Mouse (Mus musculus) frontal cortex, postnatal 36 days (tissue): Measurements from ENCODE around the gene Hadhb.

Experiments used
- DNase-seq, 2 experiments: peaks; one replicate each; pipeline ENCODE4 v3.0.0; 2022; ENCODE audit warnings: low spot score in 2 of 2

Hadhb gene

DNA sequence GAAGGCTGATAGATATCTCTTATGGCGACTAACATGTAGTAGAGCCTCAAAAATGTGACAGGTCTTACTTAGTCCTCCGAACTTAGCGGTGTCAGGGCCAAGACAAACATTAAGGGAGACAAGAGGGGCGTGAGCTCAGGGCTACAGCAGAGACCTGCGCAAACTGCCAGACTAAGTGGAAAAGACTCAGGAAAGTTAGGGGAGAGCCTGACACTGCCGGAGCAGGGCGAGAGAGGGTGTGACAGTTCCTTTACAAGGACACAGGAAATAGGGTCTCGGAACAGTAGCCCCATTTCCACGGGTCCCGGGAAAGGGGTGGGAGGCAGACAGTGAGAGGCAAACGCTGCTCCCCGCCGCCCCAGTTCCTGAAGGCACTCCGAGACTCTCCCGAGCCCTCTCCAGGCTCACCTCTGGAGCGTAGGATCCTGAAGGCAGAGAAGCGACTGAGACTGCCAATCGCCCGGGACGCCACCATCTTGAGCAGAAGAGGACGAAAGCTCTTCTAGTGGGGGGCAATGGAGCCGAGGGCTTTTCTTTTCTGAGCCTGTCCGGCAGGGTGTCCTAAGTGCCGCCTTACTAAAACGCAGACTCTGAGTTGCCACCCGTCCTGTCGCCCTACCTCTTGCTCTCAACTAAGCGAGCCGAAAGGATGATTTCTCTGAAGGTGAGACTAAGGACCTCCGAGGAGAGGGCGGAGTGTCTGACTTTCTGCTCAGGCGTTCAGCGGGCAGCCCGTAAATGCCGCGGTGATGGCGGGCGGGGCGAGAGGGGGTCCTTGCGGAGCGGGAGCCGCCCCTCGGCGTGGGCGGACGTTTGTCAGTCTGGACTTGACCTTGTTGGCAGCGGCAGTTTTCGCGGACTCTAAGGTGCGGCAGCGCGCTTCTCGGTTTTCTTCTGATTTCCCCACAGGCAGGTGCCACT lies at the start of gene Hadhb, which contains the start of gene Hadha:
Gene Hadhb, plus strand, starts transcription at position 775 of the 921 bp plus-strand sequence.
Gene Hadha, minus strand, starts transcription at position 689 of the 921 bp plus-strand sequence.
- DNase-seq, result peak; percentile 93 to 96

DNA sequence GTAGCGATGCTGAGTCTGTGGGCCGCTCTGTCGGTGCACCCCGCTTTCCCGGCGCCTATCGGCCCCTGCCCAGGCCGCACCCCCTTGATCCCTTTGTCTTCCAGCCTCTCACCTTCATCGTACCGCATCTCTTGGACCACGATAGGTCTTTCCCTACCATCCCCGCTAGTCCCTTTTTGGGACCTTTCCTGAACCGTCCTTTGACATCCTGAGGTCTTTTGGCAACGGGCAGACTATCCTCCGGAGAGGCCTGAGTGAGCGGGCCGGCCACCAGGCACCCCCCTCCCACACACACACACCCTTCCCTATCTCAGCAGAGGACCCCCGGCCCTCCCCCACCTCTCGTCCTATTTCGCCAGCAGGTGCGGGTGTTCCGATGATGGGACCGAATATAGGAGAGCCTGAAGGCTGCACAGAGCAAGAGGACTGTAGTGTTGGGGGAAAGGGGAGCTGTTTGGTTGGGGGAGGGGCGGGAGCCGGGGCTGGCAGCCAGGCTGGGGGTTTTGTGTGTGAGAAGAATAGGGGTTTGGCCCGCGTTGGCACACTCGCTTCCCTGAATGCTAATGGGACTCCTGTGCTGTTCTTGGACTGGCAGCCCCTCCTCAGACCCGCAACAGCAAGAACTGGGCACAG lies 49.3 kb upstream of the Hadhb start, which contains the start of gene 3110082J24Rik:
Gene 3110082J24Rik, minus strand, starts transcription at position 419 of the 633 bp plus-strand sequence.
- DNase-seq, result no peak

DNA sequence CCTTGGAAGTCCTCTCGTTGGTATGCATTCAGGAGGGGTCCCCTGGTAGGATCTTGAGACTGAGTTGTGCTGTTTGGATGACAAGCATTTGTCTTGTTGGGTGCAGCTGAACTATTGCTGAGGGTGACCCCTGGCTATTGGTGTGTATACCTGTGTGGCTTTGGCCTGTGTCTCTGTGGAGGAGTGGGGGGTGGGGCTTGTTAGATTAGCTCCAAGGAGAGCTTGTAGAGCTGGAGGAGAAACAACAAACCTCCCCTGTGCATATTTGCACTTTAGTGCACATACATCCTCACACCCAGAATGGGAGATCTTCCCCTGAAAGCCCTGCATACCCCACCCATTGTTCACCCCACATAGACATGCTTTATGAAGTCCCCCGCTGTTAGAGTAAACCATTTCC lies 48.3 kb upstream of the Hadhb start:
- DNase-seq, result no peak

DNA sequence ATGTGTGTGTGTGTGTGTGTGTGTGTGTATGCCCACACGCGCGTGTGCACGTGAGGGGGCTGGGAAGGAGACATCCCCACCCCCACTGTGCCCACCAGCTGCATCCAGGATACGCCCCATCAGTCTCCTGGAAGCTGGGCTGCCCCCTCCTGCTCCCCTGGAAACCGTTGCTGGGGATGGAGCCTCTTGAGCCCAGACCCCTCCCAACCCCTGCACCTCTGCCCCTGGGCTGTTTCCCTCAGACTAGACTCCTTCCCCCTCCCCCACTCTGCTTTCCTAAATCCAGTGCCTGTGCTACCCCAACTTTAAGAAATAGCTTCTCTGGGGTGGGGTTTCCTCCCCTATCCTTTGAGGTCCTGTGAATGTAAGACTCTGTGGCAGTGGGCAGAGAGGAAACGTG lies 47.9 kb upstream of the Hadhb start:
- no peak for DNase-seq

DNA sequence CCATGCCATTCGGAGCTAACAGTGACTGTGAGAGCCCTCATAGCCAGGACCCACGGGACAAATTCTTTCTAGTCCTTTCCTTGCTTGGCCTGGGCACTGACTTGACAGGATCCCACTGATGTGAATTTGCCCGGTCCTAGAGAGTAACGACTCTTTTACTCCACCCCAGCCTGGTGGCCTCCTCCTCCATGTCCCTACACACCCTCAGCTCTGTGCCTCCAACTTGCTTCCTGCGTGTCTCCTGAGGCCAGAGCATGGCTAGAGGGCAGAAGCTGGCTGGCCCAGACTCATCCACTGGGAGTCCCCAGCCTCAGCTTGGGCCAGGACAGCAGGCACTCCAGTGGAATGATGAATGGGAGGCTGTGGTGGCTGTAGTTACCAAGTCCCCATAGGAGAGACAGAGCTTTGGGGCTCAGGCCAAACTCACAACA lies 47.4 kb upstream of the Hadhb start:
- DNase-seq, result no peak

DNA sequence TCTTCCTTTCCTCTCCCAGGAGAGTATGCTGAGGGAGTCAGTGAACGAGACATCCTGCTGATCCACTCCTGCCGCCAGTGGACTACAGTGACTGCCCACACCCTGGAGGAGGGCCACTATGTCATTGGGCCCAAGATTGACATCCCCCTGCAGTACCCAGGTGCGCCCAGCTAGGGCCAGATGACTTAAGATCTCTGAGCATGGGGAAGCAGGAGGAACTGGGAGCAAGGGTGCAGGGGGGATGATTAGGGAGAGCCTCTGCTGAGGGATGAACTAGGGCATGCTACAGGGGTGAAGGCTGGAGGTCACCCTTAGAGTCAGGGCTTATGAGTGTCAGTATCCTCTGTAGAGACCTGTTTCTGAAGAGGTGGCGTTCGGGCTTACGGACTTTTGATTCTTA lies 46.8 kb upstream of the Hadhb start:
- DNase-seq, result no peak

DNA sequence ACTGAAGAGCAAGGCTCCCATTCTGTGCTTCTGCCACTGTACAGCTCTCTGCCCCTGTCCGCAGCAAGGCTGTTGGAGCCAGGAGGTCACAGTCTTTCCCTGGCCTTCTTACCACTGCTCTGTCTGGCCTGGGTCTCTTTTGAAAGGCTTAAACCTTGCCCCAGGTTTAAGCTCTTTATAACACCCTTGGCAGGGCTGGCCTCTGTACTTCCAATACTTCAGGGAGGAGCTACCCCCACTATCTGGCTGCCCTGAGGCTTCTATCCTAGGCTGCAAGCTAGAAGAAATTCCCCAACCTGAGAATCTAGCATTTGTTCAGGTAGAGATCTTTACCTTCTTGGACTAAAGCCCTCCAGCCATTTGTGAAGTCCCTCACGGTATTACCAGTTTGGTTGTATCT lies 45.1 kb upstream of the Hadhb start:
- DNase-seq, result no peak

DNA sequence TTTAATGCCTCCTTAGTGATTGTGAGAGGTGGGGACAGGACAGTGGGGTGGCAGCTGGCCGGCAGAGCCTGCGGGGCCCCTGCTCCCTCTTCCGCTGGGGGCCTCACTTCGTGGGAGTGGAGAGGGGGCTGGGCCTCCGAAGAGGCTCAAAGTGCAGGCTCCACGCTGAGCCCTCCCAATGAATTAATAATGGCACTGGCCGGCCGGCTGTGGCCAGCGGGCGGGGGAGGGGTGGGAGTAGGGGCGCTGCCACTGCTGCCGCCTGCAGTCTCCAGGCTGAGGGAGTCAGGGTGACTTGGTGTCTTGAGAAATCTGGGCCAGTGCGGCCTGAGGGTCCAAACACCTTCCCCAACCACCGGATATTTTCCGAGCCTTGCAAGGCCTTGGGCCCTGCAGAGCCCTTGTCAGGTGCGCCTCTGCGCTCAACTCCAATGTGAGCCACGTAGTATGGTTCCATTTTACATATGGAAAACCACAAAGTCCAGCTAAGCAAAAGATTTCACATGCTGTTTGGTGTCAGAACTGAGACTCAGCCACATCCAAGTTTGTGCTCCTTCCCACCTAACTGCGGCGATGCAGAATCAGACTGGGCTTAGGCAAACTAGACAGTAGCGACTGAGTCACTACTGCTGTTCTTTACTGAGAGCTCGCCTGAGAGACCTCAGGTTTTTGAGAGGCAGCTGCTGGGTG lies 44.5 kb upstream of the Hadhb start:
- DNase-seq, result no peak

DNA sequence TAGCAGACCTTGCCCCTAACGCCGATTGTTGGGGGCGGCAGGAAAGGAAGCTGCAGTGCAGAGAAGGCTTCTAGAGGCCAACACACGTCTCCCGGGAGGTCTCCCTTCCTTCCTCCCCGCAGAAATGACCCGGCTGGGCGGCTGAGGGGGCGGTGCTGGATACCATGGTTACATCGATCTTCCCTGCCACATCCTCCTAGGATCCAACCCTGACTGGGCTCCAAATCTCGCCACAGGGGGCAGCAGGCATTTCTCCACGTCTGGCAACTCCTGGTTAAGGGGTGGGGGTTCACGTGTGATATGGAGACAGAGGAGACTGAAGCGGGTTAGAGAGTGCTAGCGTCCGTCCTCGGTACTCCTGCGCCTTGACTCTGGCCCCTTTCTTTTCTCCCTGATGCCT lies 43.9 kb upstream of the Hadhb start:
- no peak for DNase-seq

DNA sequence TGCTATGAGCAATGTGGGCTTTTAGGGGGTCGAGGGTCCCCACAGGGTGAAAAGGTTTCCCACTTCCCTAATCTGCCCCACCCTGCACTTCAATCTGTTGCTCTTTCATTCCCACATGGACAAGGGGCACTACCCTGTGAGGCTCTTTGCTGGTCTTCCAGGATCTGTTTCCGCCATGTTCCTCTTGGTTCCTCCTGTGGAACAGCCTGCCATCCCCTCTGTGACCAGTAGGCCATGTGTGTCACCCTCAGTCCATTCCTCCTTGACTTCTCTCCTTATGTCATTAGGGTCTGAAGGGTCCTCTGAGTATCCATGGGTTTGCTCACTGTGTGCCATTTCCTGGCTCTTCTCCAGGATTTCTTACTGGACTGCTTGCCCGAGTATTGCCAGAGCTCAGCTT lies 43.3 kb upstream of the Hadhb start:
- DNase-seq, result no peak

DNA sequence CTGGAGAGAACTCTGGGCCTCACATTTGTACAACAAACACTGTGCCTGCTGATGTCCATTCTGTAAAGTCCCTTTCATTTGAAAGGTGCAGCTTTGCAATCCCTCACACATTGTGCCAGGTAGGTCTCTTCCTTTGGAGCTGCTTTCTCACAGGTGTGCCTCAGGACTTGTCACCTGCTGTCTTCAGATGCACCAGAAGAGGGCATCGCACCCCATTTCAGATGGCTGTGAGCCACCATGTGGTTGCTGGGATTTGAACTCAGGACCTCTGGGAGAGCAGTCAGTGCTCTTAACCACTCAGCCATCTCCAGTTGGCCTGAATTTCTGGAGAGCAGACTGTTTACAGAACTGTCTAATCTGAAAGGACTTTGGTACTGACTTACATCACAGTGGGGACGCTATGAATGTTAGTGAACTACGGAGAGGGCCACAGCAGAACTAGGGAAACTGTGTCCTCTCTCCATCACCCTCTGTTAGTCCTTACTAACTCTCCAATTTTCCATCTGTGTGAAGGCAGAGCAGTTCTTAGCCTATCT lies 42.4 kb upstream of the Hadhb start:
- DNase-seq, result no peak

DNA sequence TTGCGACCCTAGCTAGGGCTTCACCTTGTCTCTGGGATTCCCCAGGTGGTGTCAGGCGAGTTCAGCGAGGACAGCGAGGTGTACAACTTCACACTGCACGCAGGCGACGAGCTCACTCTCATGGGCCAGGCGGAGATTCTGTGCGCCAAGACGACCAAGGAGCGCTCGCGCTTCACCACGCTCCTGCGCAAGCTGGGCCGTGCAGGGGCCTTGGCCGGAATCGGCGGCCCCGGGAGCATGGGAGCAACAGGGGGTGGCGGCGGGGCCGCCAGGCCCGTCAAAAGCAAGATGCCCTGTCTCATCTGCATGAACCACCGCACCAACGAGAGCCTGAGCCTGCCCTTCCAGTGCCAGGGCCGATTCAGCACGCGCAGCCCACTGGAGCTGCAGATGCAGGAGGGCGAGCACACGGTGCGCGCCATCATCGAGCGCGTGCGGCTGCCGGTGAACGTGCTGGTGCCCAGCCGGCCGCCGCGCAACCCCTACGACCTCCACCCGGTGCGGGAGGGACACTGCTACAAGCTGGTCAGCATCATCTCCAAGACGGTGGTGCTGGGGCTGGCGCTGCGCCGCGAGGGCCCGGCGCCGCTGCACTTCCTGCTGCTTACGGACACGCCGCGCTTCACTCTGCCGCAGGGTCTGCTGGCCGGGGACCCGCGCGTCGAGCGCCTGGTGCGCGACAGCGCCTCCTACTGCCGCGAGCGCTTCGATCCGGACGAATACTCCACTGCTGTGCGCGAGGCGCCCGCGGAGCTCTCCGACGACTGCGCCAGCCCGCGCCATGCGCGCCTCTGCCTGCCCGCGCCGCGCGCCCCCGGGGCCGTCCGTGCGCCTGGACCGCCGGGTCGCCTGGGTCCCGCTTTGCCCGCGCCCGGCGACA lies 40.9 kb upstream of the Hadhb start:
- DNase-seq, result peak; percentile 58 to 65

DNA sequence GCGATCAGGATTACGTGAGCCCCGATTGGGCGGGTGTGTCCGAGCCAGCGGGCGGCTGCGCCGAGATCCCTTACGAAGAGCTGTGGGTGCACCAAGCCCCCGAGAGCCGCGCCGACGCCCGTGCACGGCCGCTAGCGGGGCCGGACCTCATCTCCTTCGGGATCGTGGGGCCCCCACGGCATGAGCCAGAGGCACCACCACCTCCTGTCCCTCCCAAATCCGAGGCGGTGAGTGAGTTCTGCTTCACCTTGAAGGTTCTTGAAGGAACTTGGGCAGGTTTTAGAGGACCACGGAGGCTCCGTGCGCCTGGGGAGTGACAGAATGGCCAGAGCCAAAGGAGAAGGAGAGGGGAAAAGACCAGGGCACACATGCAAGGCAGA lies 40.3 kb upstream of the Hadhb start:
- no peak for DNase-seq

DNA sequence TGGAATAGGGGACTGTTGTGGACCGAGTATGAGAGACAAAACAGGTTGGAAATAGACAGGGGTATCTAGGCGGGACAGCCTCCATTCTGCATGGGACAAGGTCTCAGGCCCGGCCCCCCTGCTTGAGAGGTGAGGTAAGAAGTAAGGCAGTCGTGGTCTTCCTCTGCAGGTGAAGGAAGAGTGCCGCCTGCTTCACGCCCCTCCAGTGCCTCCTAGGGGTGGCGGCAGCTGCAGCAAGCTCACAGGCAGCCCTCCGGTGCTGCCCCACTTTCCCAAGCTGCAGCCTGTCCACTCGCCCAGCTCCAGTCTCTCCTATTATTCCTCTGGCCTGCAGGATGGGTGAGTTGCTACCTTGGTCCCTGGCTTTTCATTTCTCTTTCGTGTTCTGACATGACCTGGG lies 39.3 kb upstream of the Hadhb start:
- DNase-seq, result no peak

DNA sequence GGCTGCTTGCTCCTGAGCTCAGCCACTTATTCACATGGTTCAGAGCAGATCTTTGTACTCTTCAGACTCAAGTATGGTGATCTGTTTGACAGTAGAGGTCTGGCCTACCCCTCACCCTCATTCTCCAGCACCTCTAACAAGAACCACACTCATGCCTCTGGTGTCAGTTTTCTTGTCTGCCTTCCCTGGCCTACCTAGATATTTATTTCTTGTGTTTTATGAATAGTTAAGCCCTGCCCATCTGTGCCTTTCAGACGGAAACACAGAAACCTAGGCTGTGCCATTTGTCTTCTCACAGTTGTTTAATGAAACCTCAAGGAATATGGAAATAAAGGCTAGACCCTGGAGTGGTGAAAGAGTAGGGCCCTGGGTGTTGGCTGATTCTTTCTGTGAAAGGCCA lies 37.0 kb upstream of the Hadhb start:
- DNase-seq, result no peak

DNA sequence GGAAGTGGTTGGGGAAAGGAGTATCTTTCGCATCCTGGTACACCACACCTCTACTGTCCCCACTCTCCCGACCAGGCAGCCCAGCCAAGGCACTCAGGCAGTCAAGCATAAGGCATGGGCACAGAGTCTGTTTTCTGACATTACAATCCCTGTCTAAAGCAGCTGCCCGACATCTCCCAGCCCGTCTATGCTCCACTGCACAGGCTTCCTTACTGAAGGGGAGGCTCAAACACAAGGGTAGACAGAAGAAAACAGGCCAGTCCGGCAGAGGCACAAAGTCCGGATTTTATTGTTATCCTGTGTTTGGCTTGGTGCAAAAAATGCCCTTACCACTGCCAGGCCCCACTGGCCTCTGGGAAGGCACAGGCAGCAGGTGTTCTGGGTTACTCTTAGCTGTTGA lies 35.9 kb upstream of the Hadhb start:
- DNase-seq, result no peak

DNA sequence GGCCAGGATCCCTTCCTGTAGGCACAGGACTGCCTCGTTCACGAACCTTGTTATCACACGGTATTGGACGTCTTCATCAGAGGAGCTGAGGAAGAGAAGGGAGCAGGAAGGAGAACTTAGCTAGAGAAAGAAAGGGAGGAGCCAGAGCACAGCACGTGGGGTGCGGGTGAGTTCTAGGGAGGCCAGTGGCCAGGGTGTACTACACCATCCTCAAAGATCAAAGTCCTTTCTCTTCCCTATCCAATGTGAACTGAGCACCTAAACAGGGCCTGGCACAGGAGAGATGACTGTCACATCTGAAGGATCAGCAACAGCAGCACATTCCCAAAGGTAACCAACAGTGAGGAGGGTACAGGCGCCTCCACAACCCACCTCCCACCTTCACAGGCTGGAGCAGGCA lies 34.9 kb upstream of the Hadhb start:
- no peak for DNase-seq

DNA sequence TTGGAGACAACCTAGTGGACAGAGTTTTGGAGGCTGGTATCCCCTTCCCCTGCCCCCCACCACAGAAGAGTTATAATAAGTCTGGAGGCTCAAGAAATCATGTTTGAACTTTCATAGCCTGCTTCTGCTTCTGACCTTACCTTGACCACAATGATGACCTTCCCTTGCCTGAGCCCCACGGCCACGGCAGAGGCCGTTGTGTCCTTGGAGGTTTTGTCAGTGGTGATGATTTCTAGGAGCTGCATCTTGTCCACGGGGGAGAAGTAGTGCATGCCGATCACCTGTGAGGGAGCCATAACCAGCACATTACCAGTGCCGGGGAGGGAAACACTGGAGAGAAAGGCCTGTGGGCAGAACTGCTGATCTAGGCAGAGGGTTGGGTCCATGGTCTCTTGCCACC lies 32.6 kb upstream of the Hadhb start:
- DNase-seq, result no peak

DNA sequence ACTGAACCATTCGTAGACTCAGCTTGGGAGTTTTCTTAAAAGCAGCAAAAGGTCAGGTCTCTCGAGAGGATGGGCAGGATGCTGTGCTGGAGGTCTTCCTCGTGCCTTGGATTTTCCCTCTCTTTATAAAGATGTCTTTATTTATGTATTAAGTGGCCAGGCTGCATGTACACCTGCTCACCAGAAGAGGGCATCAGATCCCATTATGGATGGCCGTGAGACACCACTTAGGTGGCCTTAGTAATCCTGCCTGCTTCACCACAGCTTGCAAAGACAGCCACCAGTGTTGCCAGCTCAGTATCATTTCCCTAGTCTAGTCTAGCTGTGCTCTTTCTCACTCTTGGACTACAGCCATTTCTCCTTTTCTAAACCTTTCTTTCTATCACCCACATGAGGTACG lies 29.5 kb upstream of the Hadhb start:
- no peak for DNase-seq

DNA sequence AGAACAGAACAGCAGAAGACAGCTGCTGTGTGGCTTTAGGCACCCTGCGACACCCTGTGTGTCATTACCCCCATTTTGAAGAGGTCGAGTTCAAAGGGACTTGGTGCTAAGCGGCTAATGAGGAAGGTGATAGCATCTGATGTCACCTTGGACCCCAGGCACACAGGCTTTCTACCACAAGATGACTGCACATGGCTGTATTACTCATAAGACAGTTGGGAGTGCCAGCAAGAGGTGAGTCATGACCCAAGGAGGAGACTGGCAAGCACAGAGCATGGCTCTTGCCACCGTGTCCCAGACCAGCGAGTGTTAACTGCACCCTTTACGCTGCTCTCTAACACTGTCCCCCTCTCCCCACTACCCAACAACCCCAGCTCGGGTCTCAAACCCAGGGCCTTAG lies 28.3 kb upstream of the Hadhb start:
- DNase-seq, result no peak

DNA sequence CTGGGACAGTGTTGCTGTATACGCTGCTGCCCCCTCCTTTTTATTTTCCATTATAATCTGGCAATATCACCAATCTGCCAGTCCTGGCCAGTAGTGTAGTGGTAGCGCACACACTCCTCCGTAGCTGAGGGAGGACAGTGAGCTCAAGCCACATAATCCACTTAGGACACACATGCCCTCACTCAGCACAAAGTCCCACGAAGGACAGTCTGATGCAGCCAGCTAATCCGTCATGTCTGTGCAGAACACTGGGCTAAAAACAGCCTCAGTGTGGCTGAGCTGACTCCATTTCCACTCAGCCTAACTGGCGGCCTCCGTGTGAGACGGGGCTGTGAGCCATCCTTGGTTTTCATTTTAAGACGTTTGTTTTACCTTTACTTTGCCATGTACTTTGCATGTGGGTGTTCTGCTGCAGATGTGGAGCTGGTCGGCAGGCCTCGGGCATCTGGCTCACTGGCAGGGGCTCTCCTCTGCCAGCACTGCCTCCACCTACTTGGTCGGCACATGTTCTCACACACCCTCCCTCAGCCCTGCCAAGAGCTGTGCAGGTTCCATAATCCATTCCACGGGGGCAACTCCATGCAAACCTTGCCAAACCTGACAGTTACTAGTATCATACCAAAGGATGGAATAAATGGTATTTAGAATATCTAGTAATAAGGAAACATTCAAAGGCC lies 27.0 kb upstream of the Hadhb start:
- no peak for DNase-seq
